ENCODE assay signal across 13 mouse cellular contexts in the genomic region with DNA sequence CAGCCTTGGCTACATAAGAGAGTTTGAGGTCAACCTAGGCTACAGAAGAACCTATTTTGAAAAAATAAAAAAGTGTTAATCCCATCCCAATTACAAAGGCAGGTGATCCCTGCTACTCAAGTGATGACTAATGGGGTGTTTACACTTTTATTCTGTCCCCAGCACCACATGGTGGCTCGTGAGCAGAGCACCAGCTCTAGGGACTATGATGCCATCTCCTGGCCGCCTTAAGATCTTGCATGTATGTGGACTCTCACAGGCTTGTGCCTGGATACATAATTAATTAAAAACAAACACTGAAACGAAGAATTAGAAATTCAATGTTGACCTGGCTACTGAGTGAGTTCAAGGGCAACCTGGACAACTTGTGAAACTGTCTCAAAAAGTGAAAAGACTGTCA. TPM values are rescaled to one million over a fixed set of nuclear protein-coding genes. Genes with fewer than 3 reads are reported as not detected.
DNase-seq lines count a peak whose midpoint lies in the region; ATAC-seq and TF ChIP-seq lines count a peak whose summit lies in the region.
"Had no signal": no experiment of that assay in that cellular context is flagged by ENCODE, and none has a peak within 500 bp of the region (broad histone marks: within the 10 kb centered on the region; RNA-seq: fewer than 3 reads in every experiment).

No protein-coding gene starts in this region.

- no peak for DNase-seq in left cerebral cortex, adult 2 months (ENCODE audit: extremely low spot score in 1 of 2, low spot score in 2 of 2)
- DNase-seq in left cerebral cortex, postnatal 25 days (ENCODE audit: low spot score in 2 of 2), result no peak
- peak; percentile 39 for DNase-seq in CD4-positive helper T cell, adult 2 months (ENCODE audit: low read depth, low spot score)
- peak; percentile 29 for DNase-seq in NIH3T3 (ENCODE audit: low read depth)
- no peak for DNase-seq in ovary, postnatal 14 days (ENCODE audit: low spot score)
- no peak for DNase-seq in kidney, postnatal 10 days
- DNase-seq in gastrocnemius, postnatal 36 days, result no peak
- DNase-seq: cerebellum, adult 9-10 months; layer of hippocampus, postnatal 36 days; lung, postnatal 14 days had no signal

- intact Hi-C loops in left cerebral cortex, adult 2 months (cut with DNase I), result no loop called here
- intact Hi-C loops in left cerebral cortex, postnatal 25 days (cut with DNase I), result no loop called here
- intact Hi-C loops in gastrocnemius, postnatal 36 days (cut with DNase I), result no loop called here

- ATAC-seq in megakaryocyte progenitor cell, adult 5-6 weeks (replicated peaks; ENCODE audit: poor library complexity), result peak; percentile 99

- TF ChIP-seq CTCF in left cerebral cortex, adult 2 months (IDR thresholded peaks at IDR 0.05), result peak; percentile 39

- no peak overlapping the region for H3K4me3 ChIP-seq in left cerebral cortex, adult 2 months
- H3K4me3 ChIP-seq: hindbrain, embryonic 15.5 days; neural tube, embryonic 12.5 days had no signal

- H3K27ac ChIP-seq in left cerebral cortex, adult 2 months, result no peak overlapping the region
- H3K27ac ChIP-seq: hindbrain, embryonic 15.5 days; neural tube, embryonic 12.5 days had no signal

RNA-seq across cellular contexts. Expression of a gene that starts 12.3 kb away (rescaled TPM):
- 100 to 1,000 TPM; 188 TPM for total RNA-seq in left cerebral cortex, adult 2 months (2021)
- total RNA-seq in left cerebral cortex, postnatal 25 days (2021), result 100 to 1,000 TPM; 191 to 192 TPM
- 2.0 and 2.2 TPM in 2 replicates for total RNA-seq in megakaryocyte progenitor cell, adult 5-6 weeks (2015)
- total RNA-seq in megakaryocyte progenitor cell, adult 5-6 weeks (2017), result 1.4 and 1.6 TPM in 2 replicates
- 10 to 100 TPM; 14.3 to 22.9 TPM for total RNA-seq in gastrocnemius, postnatal 36 days (2021)

RNA-seq across cellular contexts. Expression of a gene that starts 49.5 kb away (rescaled TPM):
- 10 to 100 TPM; 31.3 to 33.3 TPM for total RNA-seq in left cerebral cortex, adult 2 months (2021)
- total RNA-seq in left cerebral cortex, postnatal 25 days (2021), result 10 to 100 TPM; 26.2 to 28.8 TPM
- 38.7 and 50.0 TPM in 2 replicates for total RNA-seq in megakaryocyte progenitor cell, adult 5-6 weeks (2015)
- 31.4 and 34.8 TPM in 2 replicates for total RNA-seq in megakaryocyte progenitor cell, adult 5-6 weeks (2017)
- total RNA-seq in gastrocnemius, postnatal 36 days (2021), result 10 to 100 TPM; 13.8 to 17.4 TPM

Comparison
In these comparisons a context has a peak if more than half of its experiments do, and no peak if none do; other contexts are left out.
1. DNase-seq: peak in CD4-positive helper T cell, adult 2 months (single experiment) and NIH3T3 (single experiment); none in left cerebral cortex, adult 2 months (0 of 2), left cerebral cortex, postnatal 25 days (0 of 2), ovary, postnatal 14 days (single experiment), kidney, postnatal 10 days (single experiment) and gastrocnemius, postnatal 36 days (0 of 2).
2. RNA of a gene that starts 12.3 kb away (total RNA-seq): 191 to 192 TPM in left cerebral cortex, postnatal 25 days and 188 TPM in left cerebral cortex, adult 2 months; 14.3 to 22.9 TPM in gastrocnemius, postnatal 36 days and 1.4 to 2.2 TPM in megakaryocyte progenitor cell, adult 5-6 weeks; every median in the first group is over 4 times any median in the second.